Mouse (Mus musculus) MEL (cell line): ENCODE measurements at regions not wholly inside any gene's neighbourhood (a gene's known extent, or its start where the extent isn't known, plus 50 kb on each side); places are given as distances from the start of the nearest gene placed in this dataset.

ENCODE experiments used
- DNase-seq: peaks from one replicate; pipeline ENCODE4 v3.0.0; 2011; ENCODE audit warnings: low read depth, low spot score
- H3K27ac ChIP-seq: 2 replicates; pipeline ENCODE4 v1.5.1; 2012; ENCODE audit warnings: low read depth, mild to moderate bottlenecking, control low read depth, low read length, moderate library complexity; ENCODE audit not compliant: control insufficient read depth
- H3K27me3 ChIP-seq, 2 experiments: fragments of 150-350 bp in 1 of 2; sonication (generic) in 1 of 2; 2 replicates each; pipeline ENCODE4 v1.6.1; 2012; ENCODE audit warnings: low read length in 2 of 2, mild to moderate bottlenecking in 2 of 2, improper control_type of control experiment in 1 of 2, moderate library complexity in 1 of 2; ENCODE audit not compliant: insufficient read depth in 2 of 2, control insufficient read depth in 1 of 2
- H3K36me3 ChIP-seq, 2 experiments: 2 replicates each; pipeline ENCODE4 v1.6.1; 2012 to 2014; ENCODE audit warnings: low read length in 2 of 2, improper control_type of control experiment in 1 of 2, inconsistent platforms in 1 of 2, mild to moderate bottlenecking in 1 of 2; ENCODE audit not compliant: insufficient read depth in 2 of 2, control insufficient read depth in 1 of 2
- H3K4me1 ChIP-seq, 2 experiments: fragments of 150-350 bp in 1 of 2; sonication (generic) in 1 of 2; 2 replicates each; pipeline ENCODE4 v1.6.1; 2012; ENCODE audit warnings: low read length in 2 of 2, improper control_type of control experiment in 1 of 2, mild to moderate bottlenecking in 1 of 2; ENCODE audit not compliant: insufficient read depth in 2 of 2, control insufficient read depth in 1 of 2
- H3K4me3 ChIP-seq, 2 experiments: fragments of 150-350 bp in 1 of 2; sonication (generic) in 1 of 2; 2 replicates each; pipeline ENCODE4 v1.5.1; 2012; ENCODE audit warnings: low read depth in 2 of 2, low read length in 2 of 2, mild to moderate bottlenecking in 2 of 2, moderate library complexity in 2 of 2, control low read depth in 1 of 2, improper control_type of control experiment in 1 of 2; ENCODE audit not compliant: control insufficient read depth in 1 of 2, insufficient read depth in 1 of 2
- H3K79me2 ChIP-seq: 2 replicates; pipeline ENCODE4 v1.6.1; 2012; ENCODE audit warnings: mild to moderate bottlenecking, low read length, moderate library complexity; ENCODE audit not compliant: control insufficient read depth, poor library complexity, insufficient read depth
- H3K9ac ChIP-seq: 2 replicates; pipeline ENCODE4 v1.6.1; 2012; ENCODE audit warnings: low read depth, mild to moderate bottlenecking, control low read depth, low read length, moderate library complexity; ENCODE audit not compliant: control insufficient read depth, poor library complexity, severe bottlenecking
- H3K9me3 ChIP-seq: fragments of 150-350 bp; sonication (generic); replicated peaks from 2 replicates; pipeline ENCODE4 v1.6.1; 2012; ENCODE audit warnings: mild to moderate bottlenecking, low read length, improper control_type of control experiment, moderate library complexity; ENCODE audit not compliant: insufficient read depth
- BHLHE40 ChIP-seq: IDR thresholded peaks from 2 replicates; pipeline ENCODE4 v1.6.1; 2012; ENCODE audit warnings: low read depth, mild to moderate bottlenecking, inconsistent platforms, low read length, improper control_type of control experiment, borderline replicate concordance
- CTCF ChIP-seq, 3 experiments: IDR thresholded peaks in 2 of 3; conservative IDR thresholded peaks in 1 of 3; 2 replicates each; pipeline ENCODE4 v1.5.1; 2011 to 2012; ENCODE audit warnings: low read length in 3 of 3, low read depth in 2 of 3, mild to moderate bottlenecking in 2 of 3, improper control_type of control experiment in 1 of 3, inconsistent platforms in 1 of 3, mixed read lengths in 1 of 3, moderate library complexity in 1 of 3; ENCODE audit not compliant: control insufficient read depth in 1 of 3, insufficient read depth in 1 of 3, poor library complexity in 1 of 3, severe bottlenecking in 1 of 3
- ELF1 ChIP-seq: IDR thresholded peaks from 2 replicates; pipeline ENCODE4 v1.6.1; 2014; ENCODE audit warnings: low read depth, mild to moderate bottlenecking, inconsistent platforms, low read length, improper control_type of control experiment, moderate library complexity
- EP300 ChIP-seq, 2 experiments: IDR thresholded peaks; 2 replicates each; pipeline ENCODE4 v1.6.1; 2011; ENCODE audit warnings: improper control_type of control experiment in 2 of 2, low read length in 2 of 2, low read depth in 1 of 2, mild to moderate bottlenecking in 1 of 2
- MAX ChIP-seq: IDR thresholded peaks from 2 replicates; pipeline ENCODE4 v1.6.1; 2011; ENCODE audit warnings: low read length, improper control_type of control experiment
- MXI1 ChIP-seq: IDR thresholded peaks from 2 replicates; pipeline ENCODE4 v1.6.1; 2011; ENCODE audit warnings: mild to moderate bottlenecking, low read depth, low read length, improper control_type of control experiment
- MYB ChIP-seq: IDR thresholded peaks from 2 replicates; pipeline ENCODE4 v1.6.1; 2011; ENCODE audit warnings: mild to moderate bottlenecking, low read depth, low read length, improper control_type of control experiment
- MYC ChIP-seq: IDR thresholded peaks from 2 replicates; pipeline ENCODE4 v1.6.1; 2011; ENCODE audit warnings: low read depth, mild to moderate bottlenecking, low read length, improper control_type of control experiment, moderate library complexity
- NRF1 ChIP-seq: IDR thresholded peaks from 2 replicates; pipeline ENCODE4 v1.6.1; 2014; ENCODE audit warnings: low read depth, mild to moderate bottlenecking, inconsistent platforms, low read length, improper control_type of control experiment, moderate library complexity; ENCODE audit not compliant: poor library complexity, insufficient read depth, severe bottlenecking
- POLR2A ChIP-seq, 2 experiments: IDR thresholded peaks; 2 replicates each; pipeline ENCODE4 v1.6.1; 2011 to 2012; ENCODE audit warnings: low read length in 2 of 2, mild to moderate bottlenecking in 2 of 2, control low read depth in 1 of 2, improper control_type of control experiment in 1 of 2, low read depth in 1 of 2, moderate library complexity in 1 of 2; ENCODE audit not compliant: control insufficient read depth in 1 of 2, insufficient read depth in 1 of 2, poor library complexity in 1 of 2
- POLR2AphosphoS2 ChIP-seq: IDR thresholded peaks from 2 replicates; pipeline ENCODE4 v1.6.1; 2011; ENCODE audit warnings: low read length, improper control_type of control experiment
- RAD21 ChIP-seq: IDR thresholded peaks from 2 replicates; pipeline ENCODE4 v1.6.1; 2011; ENCODE audit warnings: mild to moderate bottlenecking, low read depth, low read length, improper control_type of control experiment
- TAL1 ChIP-seq: IDR thresholded peaks from 2 replicates; pipeline ENCODE4 v1.6.1; 2012; ENCODE audit warnings: mild to moderate bottlenecking, inconsistent platforms, low read length, moderate library complexity, mixed read lengths
- TBP ChIP-seq: IDR thresholded peaks from 2 replicates; pipeline ENCODE4 v1.8.0; 2011; ENCODE audit warnings: low read depth, low read length, improper control_type of control experiment
- USF1 ChIP-seq: IDR thresholded peaks from 2 replicates; pipeline ENCODE4 v1.6.1; 2014; ENCODE audit warnings: low read depth, mild to moderate bottlenecking, inconsistent platforms, low read length, improper control_type of control experiment, moderate library complexity
- ZC3H11A ChIP-seq: IDR thresholded peaks from 2 replicates; pipeline ENCODE4 v1.6.1; 2012; ENCODE audit warnings: low read depth, mild to moderate bottlenecking, inconsistent platforms, low read length, improper control_type of control experiment
- ZMIZ1 ChIP-seq: IDR thresholded peaks from 2 replicates; pipeline ENCODE4 v1.6.1; 2012; ENCODE audit warnings: low read depth, mild to moderate bottlenecking, inconsistent platforms, low read length, improper control_type of control experiment, moderate library complexity

GRCm38 (mm10) chr5:148716633-148717032 lies 164.0 kb upstream of the Ubl3 start:
- DNase-seq, result no peak
- no peaks in the 10 kb centered on the region for H3K4me1 ChIP-seq
- H3K36me3 ChIP-seq, result no peaks in the 10 kb centered on the region
- no peaks in the 10 kb centered on the region; a peak in 1 of 4 replicates for H3K27me3 ChIP-seq
- H3K27ac ChIP-seq, result no peak overlapping the region
- TF ChIP-seq ELF1 (no peak), CTCF (IDR thresholded peaks at IDR 0.05 in 2 of 3, conservative IDR thresholded peaks at IDR 0.05 in 1 of 3; ENCODE audit: control insufficient read depth in 1 of 3, insufficient read depth in 1 of 3, low read depth in 2 of 3, low read length in 3 of 3, poor library complexity in 1 of 3, severe bottlenecking in 1 of 3) (no peak), ZMIZ1 (no peak), MYB (no peak), BHLHE40 (no peak), POLR2A (IDR thresholded peaks at IDR 0.05; ENCODE audit: control insufficient read depth in 1 of 2, insufficient read depth in 1 of 2, low read depth in 1 of 2, low read length in 2 of 2, poor library complexity in 1 of 2) (no peak), POLR2AphosphoS2 (no peak), MXI1 (no peak), MAX (no peak), ZC3H11A (no peak), USF1 (no peak), EP300 (IDR thresholded peaks at IDR 0.05; ENCODE audit: low read depth in 1 of 2, low read length in 2 of 2) (no peak), NRF1 (no peak), MYC (no peak), RAD21 (no peak), TBP (no peak)
- no peak overlapping the region for H3K9ac ChIP-seq
- H3K4me3 ChIP-seq, result no peak overlapping the region
- no peaks in the 10 kb centered on the region for H3K9me3 ChIP-seq
- H3K79me2 ChIP-seq, result no peaks in the 10 kb centered on the region

GRCm38 (mm10) chr5:148715218-148715991 lies 162.8 kb upstream of the Ubl3 start:
- no peak overlapping the region for H3K9ac ChIP-seq
- no peak for TF ChIP-seq TAL1
- TF ChIP-seq, all 39 proteins: peak for 0
- Histone ChIP-seq H3K9me3 (no peaks in the 10 kb centered on the region), H3K27ac (no peak overlapping the region), H3K79me2 (no peaks in the 10 kb centered on the region), H3K36me3 (no peaks in the 10 kb centered on the region), H3K4me1 (no peaks in the 10 kb centered on the region), H3K27me3 (no peaks in the 10 kb centered on the region; a peak in 1 of 4 replicates), H3K4me3 (no peak overlapping the region)
- DNase-seq, result no peak
